Mouse (Mus musculus) testis, adult 2 months (tissue): ENCODE results near the gene Plxna4. TPM values are rescaled to one million over a fixed set of nuclear protein-coding genes. Genes with fewer than 3 reads are reported as not detected.

Experiments
- H3K27ac ChIP-seq: fragments of 200-500 bp; 2 replicates; pipeline ENCODE4 v1.5.1; 2012; ENCODE audit warnings: low read depth, low read length; ENCODE audit not compliant: control insufficient read depth, insufficient read depth
- H3K27me3 ChIP-seq: fragments of 200-500 bp; 2 replicates; pipeline ENCODE4 v1.6.1; 2012; ENCODE audit warnings: mild to moderate bottlenecking, low read length, moderate library complexity; ENCODE audit not compliant: control insufficient read depth, insufficient read depth
- H3K36me3 ChIP-seq: fragments of 200-500 bp; 2 replicates; pipeline ENCODE4 v1.6.1; 2012; ENCODE audit warnings: mild to moderate bottlenecking, low read length; ENCODE audit not compliant: control insufficient read depth, insufficient read depth
- H3K4me1 ChIP-seq: fragments of 200-500 bp; 2 replicates; pipeline ENCODE4 v1.6.1; 2012; ENCODE audit warnings: low read length; ENCODE audit not compliant: control insufficient read depth, insufficient read depth
- H3K4me3 ChIP-seq: fragments of 200-500 bp; 2 replicates; pipeline ENCODE4 v1.5.1; 2012; ENCODE audit warnings: low read depth, mild to moderate bottlenecking, low read length, moderate library complexity, mixed read lengths; ENCODE audit not compliant: control insufficient read depth
- CTCF ChIP-seq: fragments of 200-500 bp; IDR thresholded peaks from 2 replicates; pipeline ENCODE4 v1.5.1; 2012; ENCODE audit warnings: low read depth, mild to moderate bottlenecking, inconsistent platforms, low read length, moderate library complexity; ENCODE audit not compliant: control insufficient read depth, insufficient read depth, insufficient replicate concordance
- POLR2A ChIP-seq: fragments of 200-500 bp; IDR thresholded peaks from 2 replicates; pipeline ENCODE4 v1.6.1; 2012; ENCODE audit warnings: low read depth, mild to moderate bottlenecking, inconsistent platforms, low read length, moderate library complexity; ENCODE audit not compliant: control insufficient read depth
- polyA plus RNA-seq: library from polyadenylated mRNA; depleted of rRNA; stranded (reverse); fragments of >200 nt; gene quantifications from 2 replicates; pipeline ENCODE4 v1.2.3, GENCODE M21; 2012

The Plxna4 gene
- polyA plus RNA-seq, 1 experiment, result 0.62 TPM

GRCm38 (mm10) chr6:32601306-32601705 is 13.3 kb upstream of the Plxna4 start:
- Histone ChIP-seq H3K27me3 (no peaks in the 10 kb centered on the region), H3K36me3 (no peaks in the 10 kb centered on the region), H3K4me1 (no peaks in the 10 kb centered on the region), H3K27ac (no peak overlapping the region), H3K4me3 (no peak overlapping the region)
- TF ChIP-seq CTCF (no peak), POLR2A (no peak)

GRCm38 (mm10) chr6:32595591-32595990 is 7.6 kb upstream of the Plxna4 start:
- no peak overlapping the region for H3K4me3 ChIP-seq
- H3K36me3 ChIP-seq, result no peaks in the 10 kb centered on the region
- TF ChIP-seq POLR2A, result no peak
- no peak for TF ChIP-seq CTCF
- no peaks in the 10 kb centered on the region for H3K4me1 ChIP-seq
- H3K27ac ChIP-seq, result no peak overlapping the region
- H3K27me3 ChIP-seq, result no peaks in the 10 kb centered on the region

- TF ChIP-seq CTCF (peak; percentile 47; the same call in 1 of the 2 replicates), POLR2A (no peak)
- H3K27ac ChIP-seq, result no peak overlapping the region
- no peaks in the 10 kb centered on the region; the same call in 1 of the 2 replicates for H3K27me3 ChIP-seq
- H3K36me3 ChIP-seq, result no peaks in the 10 kb centered on the region
- no peak overlapping the region for H3K4me3 ChIP-seq
- H3K4me1 ChIP-seq, result peaks cover 2% of the 10 kb centered on the region
Measured at GRCm38 (mm10) chr6:32590979-32591758, 3.2 kb upstream of the Plxna4 start.

- H3K4me1 ChIP-seq, result peaks cover 2% of the 10 kb centered on the region
- TF ChIP-seq POLR2A (no peak), CTCF (no peak)
- no peak overlapping the region for H3K4me3 ChIP-seq
- H3K36me3 ChIP-seq, result no peaks in the 10 kb centered on the region
- H3K27me3 ChIP-seq, result no peaks in the 10 kb centered on the region; the same call in 1 of the 2 replicates
- no peak overlapping the region for H3K27ac ChIP-seq
Measured at GRCm38 (mm10) chr6:32589632-32590031, 1.6 kb upstream of the Plxna4 start.

GRCm38 (mm10) chr6:32587136-32588009 is 619 bp downstream of the Plxna4 start:
- no peak overlapping the region for H3K27ac ChIP-seq
- TF ChIP-seq CTCF, result no peak
- no peak for TF ChIP-seq POLR2A
- no peaks in the 10 kb centered on the region for H3K36me3 ChIP-seq
- peaks cover 5% of the 10 kb centered on the region for H3K4me1 ChIP-seq
- H3K27me3 ChIP-seq, result no peaks in the 10 kb centered on the region; the same call in 1 of the 2 replicates
- peak overlapping the region; percentile 37 for H3K4me3 ChIP-seq

- TF ChIP-seq POLR2A (no peak), CTCF (no peak)
- Histone ChIP-seq H3K4me3 (peak overlapping the region; percentile 20), H3K36me3 (no peaks in the 10 kb centered on the region), H3K27me3 (no peaks in the 10 kb centered on the region; the same call in 1 of the 2 replicates), H3K27ac (no peak overlapping the region), H3K4me1 (peaks cover 10% of the 10 kb centered on the region)
Measured at GRCm38 (mm10) chr6:32586821-32587135, 1.2 kb downstream of the Plxna4 start.

- no peaks in the 10 kb centered on the region; the same call in 1 of the 2 replicates for H3K27me3 ChIP-seq
- TF ChIP-seq POLR2A, result no peak
- TF ChIP-seq CTCF, result no peak
- H3K36me3 ChIP-seq, result no peaks in the 10 kb centered on the region
- H3K27ac ChIP-seq, result no peak overlapping the region
- no peak overlapping the region for H3K4me3 ChIP-seq
- H3K4me1 ChIP-seq, result peaks cover 12% of the 10 kb centered on the region
Measured at GRCm38 (mm10) chr6:32586390-32586789, 1.6 kb downstream of the Plxna4 start.
